Mouse (Mus musculus): ENCODE data around the gene Tmem135.

The Tmem135 gene

DNA sequence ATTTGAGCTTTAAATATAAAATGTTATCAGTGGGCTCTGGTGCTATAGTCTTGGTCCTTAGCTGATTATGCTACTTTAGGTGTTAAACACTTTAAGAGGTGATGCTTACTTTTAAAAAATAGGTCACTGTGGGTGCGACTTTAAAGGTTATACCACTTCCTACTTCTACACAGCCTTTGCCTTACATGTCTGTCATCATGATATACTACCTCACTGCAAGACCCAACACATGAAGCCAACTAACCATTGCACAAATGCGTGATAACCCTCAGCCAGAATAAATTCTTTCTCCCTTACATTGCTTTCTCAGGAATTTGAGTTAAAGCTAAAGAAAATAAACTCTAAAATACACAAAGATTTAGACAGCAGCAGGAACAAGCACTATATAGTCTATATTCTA lies 150.7 kb downstream of the Tmem135 start:
- no peak for DNase-seq (ENCODE audit: low spot score in 2 of 2)

DNA sequence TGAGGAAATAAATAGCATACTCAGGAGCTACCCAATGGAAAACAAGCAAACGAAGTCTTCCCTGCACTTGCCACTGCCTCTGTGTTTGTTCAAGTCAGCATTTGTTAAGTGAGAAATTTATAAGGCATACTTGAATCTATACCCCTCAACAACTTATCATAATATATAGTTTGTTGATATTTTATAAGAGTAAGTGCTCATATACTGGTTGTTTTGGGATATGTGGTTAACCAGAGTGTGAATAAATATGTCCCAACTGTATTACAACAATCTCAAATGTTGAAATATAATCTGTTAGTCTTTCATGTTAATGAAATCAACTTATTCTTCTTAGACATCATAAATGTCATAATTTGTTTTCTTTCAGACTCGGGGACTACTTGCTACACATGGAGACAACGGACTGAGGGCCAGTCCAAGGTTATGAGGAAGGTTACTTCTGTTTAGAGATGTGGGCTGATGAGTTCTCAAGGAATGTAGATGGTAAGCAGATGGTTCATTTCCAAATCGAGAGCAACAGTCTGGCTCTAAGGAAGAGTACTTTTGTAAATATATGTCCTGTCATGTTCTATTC lies 152.1 kb downstream of the Tmem135 start:
- no peak for DNase-seq (ENCODE audit: low spot score in 2 of 2)

DNA sequence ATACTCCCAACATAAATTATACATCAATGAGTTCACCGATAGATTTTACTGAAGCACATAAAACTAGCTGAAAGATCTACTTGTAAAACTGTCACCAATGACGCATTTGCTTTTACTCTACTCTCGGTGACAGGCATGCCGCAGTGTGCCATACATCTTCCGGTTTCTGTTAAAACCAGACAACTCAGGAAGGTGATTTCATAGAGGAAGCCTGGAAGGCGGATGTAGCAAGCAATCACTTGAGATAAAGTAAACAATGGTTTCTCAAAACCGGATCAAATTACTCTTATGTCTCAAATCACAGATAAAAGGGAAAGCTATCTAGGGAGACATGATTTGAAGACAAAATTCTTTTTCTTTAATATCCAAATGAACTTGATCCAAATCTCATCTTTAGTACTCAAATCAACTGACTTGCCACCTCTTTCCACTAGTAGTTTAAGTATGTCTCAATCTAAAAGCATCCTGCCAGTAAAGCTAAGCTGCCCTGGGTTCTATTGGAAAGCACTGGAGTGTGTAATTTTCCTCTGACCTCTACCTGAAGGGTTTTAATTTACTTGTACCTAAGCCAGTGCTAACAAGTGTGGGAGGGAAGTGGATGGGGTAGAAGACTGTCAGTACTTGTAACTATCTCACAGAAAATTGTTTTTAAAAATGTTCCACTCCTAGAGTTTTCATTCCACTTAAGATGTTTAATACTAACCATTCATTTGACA lies 155.7 kb downstream of the Tmem135 start:
- DNase-seq (ENCODE audit: low spot score in 2 of 2) = no peak

DNA sequence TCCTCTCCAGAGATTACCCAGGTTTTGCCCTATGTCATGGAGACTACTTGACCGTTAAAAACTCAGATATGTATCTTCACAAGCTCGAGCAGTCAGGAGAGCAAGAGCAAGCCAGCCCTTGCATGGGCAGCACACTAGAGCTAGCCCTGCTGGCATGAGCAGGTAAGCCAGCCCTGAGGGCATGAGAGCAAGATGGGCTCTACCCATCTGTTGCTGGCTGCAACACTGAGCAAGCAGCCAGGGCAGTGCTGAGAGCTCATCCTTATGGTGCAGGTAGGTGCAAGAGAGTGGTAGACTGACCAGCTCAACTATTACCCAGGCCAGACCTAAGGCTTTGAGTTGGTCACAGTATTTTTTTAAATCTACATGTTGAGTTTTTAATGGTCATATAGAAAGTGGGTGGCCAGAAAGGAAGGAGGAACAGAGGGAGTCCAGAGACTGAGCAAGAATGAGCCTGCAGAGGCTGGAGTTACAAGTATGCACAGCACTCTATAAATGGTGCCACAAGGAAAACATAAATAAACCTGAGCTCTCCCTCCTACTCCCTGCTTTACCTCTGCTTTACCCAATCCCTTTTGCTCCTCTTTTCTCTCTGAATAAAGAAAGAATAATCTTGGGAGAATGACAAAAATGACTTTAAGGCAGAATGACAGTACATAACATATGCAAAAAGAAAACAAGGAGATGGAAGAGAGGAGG lies 156.9 kb downstream of the Tmem135 start:
- DNase-seq (ENCODE audit: low spot score in 2 of 2) = no peak

DNA sequence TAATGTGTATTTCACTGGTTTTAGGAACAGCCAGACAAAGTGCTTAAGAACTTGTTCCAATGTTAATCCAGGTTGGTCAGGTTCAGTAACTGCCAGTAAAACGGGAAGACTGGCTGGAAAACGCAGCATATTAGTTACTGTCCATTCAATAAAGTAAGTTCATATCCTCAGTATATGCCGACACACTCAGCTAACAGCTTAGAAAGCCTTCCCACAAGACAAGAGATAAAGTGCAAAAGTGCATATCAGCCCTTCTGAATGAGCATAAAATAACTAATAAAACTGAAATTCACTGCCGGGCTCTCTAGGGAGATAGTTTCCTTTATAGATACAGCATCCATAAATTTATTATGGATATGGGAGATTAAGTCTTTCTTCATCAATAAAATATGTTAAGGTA lies 161.5 kb downstream of the Tmem135 start:
- DNase-seq (ENCODE audit: low spot score in 2 of 2) = no peak

DNA sequence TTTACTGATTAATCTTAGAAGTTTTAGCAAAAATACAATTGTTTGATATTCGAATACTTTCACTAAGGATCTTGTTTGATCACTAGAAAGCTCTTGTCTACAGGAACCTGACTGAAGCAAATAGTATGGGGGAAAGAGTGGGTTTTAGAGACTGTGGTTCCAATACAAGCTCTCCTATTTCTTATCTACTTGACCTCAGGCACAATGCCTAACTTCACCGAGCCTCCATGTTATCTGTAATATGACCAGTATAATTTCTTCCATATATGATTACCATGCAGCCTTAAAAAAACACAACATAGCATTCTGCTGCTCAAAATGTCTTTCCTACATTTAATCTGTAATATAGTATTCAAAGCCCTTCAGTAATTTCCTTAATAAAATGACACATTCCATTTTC lies 161.9 kb downstream of the Tmem135 start:
- no peak for DNase-seq (ENCODE audit: low spot score in 2 of 2)

DNA sequence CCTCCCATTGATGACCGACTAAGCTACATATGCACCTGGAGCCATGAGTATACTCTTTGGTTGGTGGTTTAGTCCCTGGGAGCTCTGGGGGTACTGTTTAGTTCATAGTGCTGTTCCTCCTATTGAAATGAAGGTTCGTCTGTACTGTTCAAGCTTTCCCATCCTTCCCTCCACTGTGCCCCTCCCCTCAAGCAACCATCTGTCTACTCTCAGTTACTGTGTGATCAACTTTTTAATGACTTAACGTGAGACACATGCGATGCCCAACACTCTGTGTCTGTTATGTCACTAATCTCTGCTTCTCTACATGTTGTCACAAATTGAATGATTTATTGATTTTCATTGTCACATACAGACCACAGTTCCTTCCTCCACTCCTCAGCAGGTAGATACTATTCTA lies 164.4 kb downstream of the Tmem135 start:
- no peak for DNase-seq (ENCODE audit: low spot score in 2 of 2)

DNA sequence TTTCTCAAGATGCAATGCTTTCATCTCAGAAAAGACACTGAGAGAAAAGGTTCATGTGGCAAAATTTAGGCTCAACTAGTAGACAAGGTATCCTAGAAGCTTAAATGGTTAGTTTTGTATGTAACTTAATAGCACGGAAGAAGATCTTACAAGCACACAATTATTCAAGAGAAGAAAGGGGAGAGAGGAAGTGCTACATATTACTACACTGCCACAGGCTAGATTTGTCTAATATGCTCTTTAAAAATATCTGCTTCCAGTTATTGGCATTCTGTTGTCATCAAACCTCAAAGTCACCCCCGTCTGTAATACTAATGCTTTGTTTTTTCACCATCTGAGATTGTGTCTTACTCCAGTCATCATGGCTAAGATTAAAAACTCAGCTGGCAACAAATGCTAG lies 167.4 kb downstream of the Tmem135 start:
- no peak for DNase-seq (ENCODE audit: low spot score in 2 of 2)

DNA sequence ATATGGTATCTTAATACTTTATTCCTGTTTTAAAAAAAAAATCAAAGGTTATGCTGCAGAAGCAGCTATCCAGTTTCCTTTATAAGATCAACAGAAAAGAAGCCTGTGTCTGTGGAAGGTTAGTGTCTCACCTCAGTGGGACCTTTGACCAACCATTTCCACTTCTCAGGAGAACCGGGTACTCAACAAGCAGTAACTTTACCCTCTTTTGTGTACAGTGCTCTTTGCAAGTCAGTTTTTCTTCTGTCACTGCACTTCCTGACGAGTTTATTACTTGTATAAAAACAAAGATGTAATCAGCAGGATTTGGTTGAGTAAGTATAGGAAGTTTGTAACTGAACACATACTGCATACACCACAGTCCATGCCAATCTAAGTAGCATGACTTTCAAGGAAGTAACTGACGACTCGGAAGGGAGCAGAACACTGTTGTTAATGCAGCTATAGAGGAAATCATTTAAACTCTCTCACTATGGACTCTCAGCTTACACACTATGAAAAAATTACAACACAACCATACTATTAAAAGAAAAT lies 168.0 kb downstream of the Tmem135 start:
- no peak for DNase-seq (ENCODE audit: low spot score in 2 of 2)

DNA sequence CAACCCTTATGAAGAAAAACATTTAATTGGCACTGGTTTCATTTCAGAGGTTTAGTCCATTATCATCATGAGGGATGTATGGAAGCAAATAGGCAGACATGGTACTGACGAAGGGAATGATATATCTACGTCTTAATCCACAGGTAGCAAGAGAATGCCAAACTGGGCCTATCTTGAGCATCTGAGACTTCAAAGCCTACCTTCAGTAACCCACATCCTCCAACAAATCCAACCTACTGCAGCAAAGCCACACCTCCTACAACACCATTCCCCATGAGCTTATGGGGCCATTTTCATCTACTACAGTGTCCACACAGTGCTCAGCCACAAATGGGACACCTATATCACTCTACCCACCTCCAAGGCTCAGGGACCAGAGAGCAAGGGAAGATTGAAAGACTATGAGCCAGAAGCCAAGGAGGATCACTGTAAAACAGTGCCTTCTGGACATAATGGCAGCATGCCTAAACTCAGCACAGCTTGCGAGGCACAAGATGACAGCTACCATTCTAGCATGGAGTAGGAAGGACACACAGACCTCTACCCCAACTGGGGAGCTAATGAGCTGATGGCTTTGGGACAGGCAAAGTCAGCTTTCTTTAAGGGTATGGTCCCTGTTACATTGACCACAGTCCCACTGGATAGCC lies 171.4 kb downstream of the Tmem135 start:
- no peak for DNase-seq (ENCODE audit: low spot score in 2 of 2)

DNA sequence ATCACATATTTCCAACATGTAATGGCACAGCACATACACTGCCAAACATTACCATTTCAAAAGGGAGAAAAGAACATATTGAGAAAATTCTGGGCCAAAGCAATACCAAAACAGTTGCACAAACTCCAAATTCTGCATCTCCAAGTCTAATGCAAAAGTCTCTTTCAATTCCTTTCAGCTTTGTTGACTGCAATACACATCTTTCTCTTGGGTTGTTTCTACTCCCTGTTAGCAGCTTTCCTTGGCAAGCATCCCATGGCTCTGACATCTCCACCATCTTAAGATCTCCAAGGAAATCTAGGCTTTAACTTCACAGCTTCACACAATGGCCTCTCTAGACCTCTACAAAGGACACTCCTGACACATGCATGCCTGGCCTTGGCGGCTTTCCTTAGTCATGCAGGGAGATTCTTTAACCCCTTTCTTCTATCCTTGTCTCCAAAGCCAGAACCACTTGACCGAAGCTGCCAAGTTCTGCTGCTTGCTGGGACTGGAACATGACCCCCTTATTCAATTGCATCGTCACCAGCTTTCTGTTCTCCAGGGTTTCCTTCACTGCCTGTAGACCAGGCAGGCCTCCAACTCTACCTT lies 172.7 kb downstream of the Tmem135 start:
- DNase-seq (ENCODE audit: low spot score in 2 of 2) = no peak

DNA sequence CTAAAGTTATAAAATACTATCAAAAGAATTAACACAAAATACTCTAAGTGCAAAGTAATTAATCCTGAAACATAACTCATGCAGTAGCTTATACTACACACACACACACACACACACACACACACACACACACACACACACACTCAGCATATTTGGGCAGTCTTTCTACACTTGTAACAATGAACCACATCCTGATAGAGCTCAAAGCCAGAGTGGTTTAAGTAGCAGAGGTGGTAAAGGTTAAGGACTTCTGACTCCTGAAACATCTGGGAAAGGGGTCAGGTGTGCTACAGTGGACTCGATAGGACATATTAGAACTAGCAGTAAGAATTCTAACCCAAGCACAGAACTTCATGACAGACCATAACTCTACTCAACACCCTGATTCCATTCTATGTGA lies 181.4 kb downstream of the Tmem135 start:
- no peak for DNase-seq (ENCODE audit: low spot score in 2 of 2)

DNA sequence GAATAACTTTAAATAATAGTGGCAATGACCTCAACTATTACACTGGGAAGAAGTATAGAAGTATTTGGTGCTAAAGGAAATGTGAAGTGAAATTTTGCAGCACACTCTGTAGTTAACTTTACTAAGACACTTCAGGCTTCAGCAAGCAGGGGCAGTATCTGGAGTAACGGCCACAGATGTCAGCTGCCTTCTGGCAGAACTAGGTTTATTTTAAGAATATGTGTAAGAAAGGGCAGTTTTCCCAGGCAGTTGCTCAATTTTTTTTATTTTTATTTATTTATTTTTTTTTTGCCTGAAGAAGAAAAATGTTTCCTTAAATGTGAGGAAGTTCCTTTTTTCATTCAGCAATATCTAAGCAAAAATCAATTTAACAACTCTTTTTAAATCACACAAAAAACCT lies 187.4 kb downstream of the Tmem135 start:
- no peak for DNase-seq (ENCODE audit: low spot score in 2 of 2)

DNA sequence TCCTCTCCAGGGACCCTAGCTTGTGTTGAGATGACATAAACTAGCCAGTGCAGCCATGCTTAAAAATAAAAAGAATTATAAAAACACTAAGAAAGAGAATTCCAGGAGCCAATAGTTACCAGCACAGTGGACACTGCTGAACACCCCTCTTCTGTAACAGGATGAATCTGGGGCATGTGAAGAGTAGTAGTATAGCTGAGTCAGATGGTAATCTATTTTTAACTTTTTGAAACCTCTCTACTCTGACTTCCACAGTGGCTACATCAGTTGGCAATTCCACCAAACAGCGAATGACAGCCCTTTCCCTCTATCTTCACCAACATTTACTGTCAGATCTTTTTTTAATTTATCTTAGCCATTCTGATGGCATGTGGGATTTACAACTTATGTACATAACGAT lies 187.9 kb downstream of the Tmem135 start:
- no peak for DNase-seq (ENCODE audit: low spot score in 2 of 2)

DNA sequence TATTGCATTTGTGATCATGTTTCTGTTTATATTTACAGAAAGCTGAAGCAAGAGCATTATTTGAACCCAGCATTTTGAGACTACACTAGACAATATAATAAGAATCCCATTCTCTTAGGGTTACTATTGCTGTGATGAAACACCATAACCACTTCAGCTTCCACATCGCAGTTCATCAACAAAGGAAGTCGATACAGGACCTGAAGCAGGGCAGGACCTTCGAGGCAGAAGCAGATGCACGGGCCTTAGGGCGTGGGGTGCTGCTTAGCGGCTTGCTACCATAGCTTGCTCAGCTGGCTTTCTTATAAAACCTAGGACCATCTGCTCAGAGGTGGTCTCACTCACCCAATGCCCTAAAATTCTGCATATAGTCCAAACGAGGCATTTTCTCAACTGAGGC lies 188.3 kb downstream of the Tmem135 start:
- no peak for DNase-seq (ENCODE audit: low spot score in 2 of 2)

DNA sequence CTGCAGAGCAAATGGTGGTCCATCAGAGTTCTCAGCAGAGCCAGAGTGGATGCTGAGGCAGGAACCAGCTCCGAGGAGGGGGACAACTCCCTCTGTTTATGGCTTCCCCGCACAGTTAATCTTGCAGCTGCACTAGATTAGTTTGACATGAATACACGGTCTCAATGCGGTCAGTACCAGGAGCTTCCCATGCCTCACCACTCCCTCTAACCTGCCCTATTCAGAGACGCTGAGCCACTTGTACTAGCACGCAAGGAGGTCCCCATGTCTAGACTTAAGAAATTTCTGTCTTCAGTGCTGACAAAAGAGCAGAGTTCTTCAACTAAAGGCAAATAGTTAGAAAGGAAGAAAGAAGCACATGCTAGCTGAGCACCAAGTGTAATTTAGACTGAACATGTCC lies 193.5 kb downstream of the Tmem135 start:
- no peak for DNase-seq (ENCODE audit: low spot score in 2 of 2)

DNA sequence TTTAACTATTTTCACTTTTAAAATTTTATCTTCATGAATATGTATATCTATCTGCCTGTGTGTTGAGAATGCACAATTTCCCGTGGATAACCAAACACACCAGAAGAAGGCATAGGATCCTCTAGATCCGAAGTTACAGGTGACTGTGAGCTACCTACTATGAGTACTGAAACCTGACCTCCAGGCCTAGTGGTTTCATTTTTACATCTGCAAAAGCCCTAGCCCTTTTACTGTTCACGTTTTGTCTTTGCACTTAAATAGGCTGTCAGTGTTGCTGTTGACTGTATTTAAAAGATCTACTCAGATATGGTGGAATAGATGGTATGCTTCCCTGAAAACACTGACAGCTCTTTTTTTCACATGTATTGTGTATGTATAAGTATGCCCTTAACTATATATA lies 197.9 kb downstream of the Tmem135 start:
- no peak for DNase-seq (ENCODE audit: low spot score in 2 of 2)

DNA sequence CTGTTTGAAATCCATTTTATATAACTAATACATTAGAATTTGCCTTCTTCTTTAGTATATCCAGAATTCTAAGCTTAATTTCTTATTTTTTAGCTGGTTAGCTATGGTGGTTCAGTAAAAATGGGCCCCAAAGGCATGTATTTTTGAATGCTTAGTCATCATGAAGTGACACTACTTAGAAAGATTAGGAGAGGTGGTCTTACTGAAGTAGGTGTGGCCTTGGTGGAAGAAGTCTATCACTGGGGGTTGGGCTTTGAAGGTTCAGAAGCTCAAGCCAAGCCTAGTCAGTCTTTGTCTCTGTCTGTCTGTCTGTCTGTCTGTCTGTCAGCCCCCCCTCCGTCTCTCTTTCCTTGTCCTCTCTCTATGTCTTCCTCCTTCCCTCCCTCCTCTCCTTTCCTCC lies 198.6 kb downstream of the Tmem135 start:
- no peak for DNase-seq (ENCODE audit: low spot score in 2 of 2)

DNA sequence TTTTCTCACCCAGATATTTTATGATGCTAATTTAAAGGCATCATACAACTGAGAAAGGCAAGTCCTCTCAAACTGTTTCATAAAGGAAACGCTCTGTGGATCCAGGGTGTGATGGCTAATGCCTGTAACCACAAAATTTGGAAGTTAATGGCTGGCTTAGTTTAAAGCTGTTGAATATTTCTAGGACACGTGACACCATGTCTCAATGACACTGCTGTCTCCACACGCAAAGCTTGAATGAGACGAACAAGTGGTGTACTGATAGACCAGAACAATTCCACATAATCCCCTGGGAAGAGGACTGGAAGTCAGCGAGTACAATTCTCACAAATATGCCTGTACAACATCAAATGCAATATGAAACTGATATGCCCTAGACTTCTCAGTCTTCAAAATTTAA lies 200.9 kb downstream of the Tmem135 start:
- DNase-seq (ENCODE audit: low spot score in 2 of 2) = no peak

DNA sequence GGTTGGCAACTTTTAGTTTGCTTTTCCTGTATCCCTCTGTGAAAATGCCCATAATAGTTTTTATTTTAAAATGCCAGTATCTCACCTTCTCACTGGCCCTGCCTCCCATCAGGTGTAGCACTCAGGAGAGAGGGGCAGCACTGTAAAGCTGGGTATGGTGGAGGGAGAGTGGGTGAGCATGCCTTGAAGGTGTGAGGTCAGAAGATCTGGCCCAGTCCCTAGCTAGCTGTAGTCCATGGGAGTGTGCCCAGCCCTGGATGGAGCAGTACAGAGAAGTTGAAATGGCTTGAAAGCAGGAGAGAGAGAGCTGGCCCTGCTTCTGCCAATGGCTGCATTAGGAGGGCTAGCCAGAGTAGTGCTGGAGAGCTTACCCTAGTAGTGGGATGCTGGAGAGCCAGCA lies 202.1 kb downstream of the Tmem135 start:
- DNase-seq (ENCODE audit: low spot score in 2 of 2) = no peak

DNA sequence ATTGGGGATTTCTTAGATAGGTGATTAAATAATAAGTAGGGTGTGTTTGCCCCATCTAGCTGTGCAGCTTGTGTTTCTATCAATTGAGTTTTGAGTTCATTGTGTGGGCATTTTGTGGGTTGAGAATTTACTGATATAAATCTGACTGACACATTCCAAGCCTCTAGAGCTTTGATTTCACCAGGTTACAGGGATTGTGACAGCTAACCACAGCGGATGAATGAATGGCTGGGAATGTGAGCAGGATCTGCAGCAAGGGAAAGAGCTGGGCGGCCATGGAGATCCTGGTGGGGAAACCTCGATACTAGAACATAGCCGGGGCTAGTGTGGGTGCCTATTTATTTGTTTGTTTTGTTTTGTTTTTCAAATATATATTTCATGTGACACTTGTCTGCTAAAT lies 205.5 kb downstream of the Tmem135 start:
- no peak for DNase-seq (ENCODE audit: low spot score in 2 of 2)

DNA sequence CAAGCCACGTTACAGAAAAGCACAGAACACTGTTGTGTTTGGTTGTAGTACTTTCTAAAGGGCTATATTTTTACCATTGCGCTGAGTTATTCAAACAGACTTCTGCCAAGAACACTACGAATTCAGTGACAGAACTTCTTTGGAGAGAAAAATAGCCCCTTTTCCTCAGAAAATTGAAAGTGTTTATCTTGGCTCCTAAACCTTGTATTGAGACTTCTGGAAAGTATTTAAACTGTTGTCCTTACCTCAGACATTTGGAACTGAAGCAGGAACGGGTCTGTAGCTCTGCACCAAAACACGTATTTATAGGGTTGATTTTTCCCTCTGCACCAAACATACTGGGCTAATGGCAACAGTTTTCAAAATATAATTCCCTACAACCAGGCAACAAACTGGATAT lies 210.6 kb downstream of the Tmem135 start:
- DNase-seq (ENCODE audit: low spot score in 2 of 2) = no peak
